Mouse (Mus musculus): ENCODE results near the gene Enpp1.

Enpp1 gene

DNA sequence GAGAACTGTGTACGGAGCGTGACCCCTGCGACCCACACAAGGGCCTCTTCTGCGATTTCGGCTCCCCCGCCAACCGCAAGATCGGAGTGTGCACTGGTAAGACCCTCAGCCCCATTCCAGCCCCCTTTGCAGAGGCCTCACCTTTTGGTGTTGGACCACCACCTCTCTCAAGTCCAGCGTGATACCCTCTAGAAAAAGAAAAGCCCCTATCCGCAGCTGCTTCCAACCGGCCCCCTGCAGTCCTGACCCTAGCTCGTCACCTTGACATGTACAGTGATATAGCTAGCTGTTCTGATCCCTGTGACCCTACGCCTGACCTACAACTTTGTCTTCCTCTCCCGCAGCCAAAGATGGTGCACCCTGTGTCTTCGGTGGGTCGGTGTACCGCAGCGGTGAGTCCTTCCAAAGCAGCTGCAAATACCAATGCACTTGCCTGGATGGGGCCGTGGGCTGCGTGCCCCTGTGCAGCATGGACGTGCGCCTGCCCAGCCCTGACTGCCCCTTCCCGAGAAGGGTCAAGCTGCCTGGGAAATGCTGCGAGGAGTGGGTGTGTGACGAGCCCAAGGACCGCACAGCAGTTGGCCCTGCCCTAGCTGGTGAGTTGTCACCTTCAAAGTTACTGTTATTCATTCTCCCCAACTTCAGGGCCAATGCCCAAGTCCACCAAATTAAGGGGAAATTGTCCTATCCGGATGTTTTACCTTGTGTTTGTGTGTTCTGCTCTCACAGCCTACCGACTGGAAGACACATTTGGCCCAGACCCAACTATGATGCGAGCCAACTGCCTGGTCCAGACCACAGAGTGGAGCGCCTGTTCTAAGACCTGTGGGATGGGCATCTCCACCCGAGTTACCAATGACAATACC lies 115.7 kb downstream of the Enpp1 start:
- DNase-seq: peak; percentile 31 to 40

DNA sequence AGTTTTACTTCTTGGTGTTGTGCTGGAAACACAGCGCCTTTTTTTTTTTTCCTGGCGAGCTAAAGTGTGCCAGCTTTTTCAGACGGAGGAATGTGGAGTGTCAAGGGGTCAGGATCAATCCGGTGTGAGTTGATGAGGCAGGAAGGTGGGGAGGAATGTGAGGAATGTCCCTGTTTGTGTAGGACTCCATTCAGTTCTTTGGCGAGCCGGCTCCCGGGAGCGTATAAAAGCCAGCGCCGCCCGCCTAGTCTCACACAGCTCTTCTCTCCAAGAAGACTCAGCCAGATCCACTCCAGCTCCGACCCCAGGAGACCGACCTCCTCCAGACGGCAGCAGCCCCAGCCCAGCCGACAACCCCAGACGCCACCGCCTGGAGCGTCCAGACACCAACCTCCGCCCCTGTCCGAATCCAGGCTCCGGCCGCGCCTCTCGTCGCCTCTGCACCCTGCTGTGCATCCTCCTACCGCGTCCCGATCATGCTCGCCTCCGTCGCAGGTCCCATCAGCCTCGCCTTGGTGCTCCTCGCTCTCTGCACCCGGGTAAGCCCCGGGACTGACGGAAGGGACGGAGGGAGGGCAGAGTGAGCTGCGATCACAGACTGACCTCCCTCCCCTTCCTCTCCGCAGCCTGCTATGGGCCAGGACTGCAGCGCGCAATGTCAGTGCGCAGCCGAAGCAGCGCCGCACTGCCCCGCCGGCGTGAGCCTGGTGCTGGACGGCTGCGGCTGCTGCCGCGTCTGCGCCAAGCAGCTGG lies 116.5 kb downstream of the Enpp1 start, which contains the start of gene Ccn2:
Gene Ccn2, plus strand, starts transcription at position 193 of the 753 bp plus-strand sequence.
- peak; percentile 18 to 21 for DNase-seq

DNA sequence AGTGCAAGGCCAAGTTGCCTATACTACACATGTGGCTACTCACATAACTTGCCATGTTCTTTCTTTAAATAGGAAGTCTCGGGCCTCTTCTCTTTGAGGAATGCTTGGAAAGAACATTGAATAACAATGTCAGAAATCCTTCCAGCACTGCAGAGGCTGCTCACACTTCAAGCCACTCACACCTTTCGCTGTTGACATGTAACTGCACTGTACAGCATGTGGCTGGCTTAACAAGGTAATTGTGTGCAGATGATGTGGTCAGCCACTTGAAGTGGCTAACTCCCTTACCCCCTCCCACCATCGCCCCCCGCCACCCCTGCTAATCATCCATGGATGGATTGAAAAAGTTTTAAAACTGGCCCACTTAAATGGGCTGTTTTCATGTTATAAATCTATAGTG lies 118.4 kb downstream of the Enpp1 start:
- no peak for DNase-seq

DNA sequence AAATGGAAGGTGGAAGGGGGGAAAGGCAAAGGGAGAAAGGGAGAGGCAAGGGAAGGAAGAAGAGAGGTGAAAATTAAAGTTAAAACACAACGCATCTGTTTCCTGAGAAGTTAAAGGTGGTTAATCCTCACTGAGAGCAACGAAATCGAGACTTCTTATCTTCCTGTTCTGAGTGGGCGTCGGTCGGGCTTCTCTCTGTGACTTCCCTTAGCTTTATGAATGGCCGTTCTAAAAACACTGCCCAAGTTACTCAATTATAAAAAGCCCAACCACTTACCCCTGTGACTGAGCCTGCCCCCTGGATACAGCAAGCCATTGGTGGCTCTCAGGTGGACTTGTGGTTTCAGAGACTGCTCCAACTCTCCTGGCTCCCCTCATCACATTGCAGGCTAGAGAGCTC lies 119.0 kb downstream of the Enpp1 start:
- no peak for DNase-seq

DNA sequence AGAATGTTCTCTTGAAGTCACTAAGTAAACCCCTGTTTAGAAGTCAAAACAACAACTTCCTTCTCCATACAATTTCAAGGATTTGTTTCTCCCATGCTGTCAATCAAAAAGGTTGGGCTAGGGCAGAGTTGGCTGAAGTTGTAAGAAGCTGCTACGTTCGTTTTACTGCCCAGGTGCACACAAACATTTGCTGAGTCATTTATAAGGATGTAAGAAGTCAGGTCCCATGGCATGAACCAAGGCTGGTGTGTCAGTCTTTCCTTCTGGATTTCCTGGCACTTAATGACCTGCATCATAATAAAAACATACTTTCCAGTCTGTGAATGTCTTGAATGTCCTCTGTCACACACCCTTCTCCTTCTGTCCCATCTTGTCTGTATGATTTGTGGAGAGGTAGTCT lies 119.6 kb downstream of the Enpp1 start:
- no peak for DNase-seq

DNA sequence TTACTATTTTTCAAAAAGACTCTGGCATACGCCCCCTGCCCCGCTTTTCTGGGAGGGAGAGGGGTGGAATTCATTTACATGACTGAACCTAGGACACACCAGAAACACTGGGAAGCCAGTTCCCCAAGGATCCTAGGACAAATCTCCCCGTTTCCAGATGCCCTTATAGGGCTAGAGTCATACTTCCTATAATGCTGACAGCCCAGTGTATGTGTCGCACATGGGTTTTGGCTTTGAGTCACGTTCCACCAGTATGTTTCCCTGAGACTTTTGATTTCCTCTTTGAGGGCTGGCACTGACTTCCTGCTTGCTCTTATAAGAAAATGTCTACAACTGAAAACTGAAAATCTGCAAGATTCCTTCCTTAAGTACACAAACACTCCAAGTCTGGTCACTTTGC lies 120.2 kb downstream of the Enpp1 start:
- DNase-seq: no peak

DNA sequence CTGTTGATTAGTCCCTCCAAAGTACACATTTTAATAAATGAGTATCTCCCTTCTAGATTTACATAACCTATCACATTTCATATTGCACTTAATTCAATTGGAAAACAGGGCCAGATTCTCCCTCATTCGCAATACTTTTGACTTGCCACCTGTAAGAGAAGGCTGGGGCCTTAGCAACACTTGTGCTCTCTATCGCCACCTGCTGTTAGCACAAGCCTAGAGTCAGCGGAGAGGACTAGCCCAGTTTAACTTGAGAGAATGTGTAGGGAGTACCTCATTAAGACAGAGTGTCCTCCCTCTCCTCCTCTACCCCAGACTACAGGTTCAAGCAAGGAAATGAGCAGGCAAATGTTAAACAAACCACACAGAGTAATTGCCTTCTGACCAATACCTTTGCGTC lies 120.8 kb downstream of the Enpp1 start:
- peak; percentile 61 to 74 for DNase-seq

DNA sequence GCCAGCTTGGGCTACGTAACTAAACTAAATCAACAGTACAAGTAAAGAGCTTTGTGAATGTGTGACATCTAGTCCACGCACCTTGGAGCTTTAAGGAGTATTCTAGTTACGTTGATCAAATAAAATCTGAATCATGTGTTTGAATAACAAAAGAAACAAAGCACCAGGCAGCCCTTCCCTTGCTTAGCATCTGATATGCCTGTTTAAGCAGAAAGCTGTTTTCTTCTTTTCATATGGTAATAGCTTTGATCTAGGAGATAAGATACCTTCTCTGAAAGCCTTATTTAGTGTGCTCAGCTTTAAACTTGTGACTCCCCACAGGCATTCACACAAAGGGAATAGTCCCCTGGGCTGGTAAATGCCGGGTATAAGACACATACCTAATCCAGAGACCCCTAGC lies 121.4 kb downstream of the Enpp1 start:
- no peak for DNase-seq

DNA sequence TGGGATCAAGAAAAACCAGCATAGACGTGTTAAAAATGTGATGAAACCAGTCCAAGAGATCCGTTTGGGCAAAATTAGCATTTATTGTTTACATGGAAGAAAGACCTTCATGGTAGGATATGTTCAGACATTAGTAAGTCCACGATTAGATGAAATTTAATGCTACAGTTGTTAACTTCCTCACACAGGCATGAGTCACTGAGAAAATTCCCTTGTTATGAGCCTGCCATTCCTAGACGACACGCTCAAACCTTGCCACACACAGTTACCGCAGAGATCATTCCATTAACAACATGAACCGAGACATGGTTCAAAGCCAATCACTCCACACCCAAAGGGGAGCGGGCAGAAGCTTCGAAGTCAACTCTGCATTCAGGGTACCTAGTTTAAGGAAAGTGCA lies 122.7 kb downstream of the Enpp1 start:
- no peak for DNase-seq

DNA sequence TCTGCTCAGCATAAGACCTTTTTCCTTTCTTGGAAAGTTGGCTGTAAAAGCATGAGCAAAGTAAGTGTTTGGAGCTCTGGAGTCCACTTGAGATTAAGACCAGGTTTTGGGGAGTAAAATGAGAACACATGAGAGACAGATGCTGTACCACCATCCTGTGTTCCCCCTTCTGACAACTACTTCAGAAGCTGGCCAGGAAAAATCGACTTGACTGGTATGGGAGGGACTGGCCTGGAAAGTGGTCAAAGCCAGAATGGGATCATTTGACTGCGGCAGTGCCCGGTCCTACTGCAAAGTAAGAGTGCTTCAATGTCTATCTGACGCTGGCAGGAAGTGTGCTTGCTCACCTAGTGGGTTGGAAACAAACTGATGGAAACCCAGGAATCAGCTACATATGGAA lies 123.1 kb downstream of the Enpp1 start:
- DNase-seq: no peak

Data from cerebellum, postnatal 36 days (tissue).